Mouse (Mus musculus): ENCODE measurements around the gene Tex33. TPM values are rescaled to one million over a fixed set of nuclear protein-coding genes. Genes with fewer than 3 reads are reported as not detected.

Tex33 gene
- polyA plus RNA-seq, 1 experiment from 2014 or later: not detected

DNA sequence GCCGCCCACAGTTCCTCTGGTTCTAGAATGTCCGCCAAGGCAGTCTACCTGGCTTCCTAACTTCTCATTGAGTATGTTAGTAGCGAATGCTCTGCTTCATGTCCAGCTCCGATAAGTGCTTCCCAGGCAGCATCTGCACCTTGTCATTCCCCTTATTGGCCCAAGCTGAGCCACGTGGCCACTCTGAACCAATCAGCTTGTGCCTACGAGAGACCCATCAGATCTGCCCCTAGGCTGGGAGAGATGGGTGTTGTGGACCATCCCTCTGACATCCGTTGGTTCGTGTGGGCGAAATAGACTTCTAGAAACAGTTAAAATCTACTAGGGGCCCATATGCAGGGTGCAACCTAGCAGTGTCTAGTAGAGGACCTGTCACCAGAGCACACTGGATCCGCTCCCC, 17.9 kb downstream of the Tex33 start:
- DNase-seq (ENCODE audit: low spot score) (no peak), ATAC-seq (ENCODE audit: low read depth) (no peak)
- H3K4me1 ChIP-seq (ENCODE audit: control insufficient read depth, insufficient read depth, low read length): no peaks in the 10 kb centered on the region
- H3K4me2 ChIP-seq (ENCODE audit: low read depth, low read length): no peak overlapping the region
- H3K36me3 ChIP-seq (ENCODE audit: control insufficient read depth, insufficient read depth, low read length): no peaks in the 10 kb centered on the region
- H3K9ac ChIP-seq (ENCODE audit: low read depth, low read length): no peak overlapping the region
- no peak overlapping the region for H3K27ac ChIP-seq (replicated peaks; ENCODE audit: low read depth, low read length)
- H3K27me3 ChIP-seq (replicated peaks; ENCODE audit: control insufficient read depth, insufficient read depth, low read length): no peaks in the 10 kb centered on the region
- no peak overlapping the region for H3K4me3 ChIP-seq (ENCODE audit: low read depth, low read length)
- H3K9me3 ChIP-seq (ENCODE audit: control insufficient read depth, low read length): no peaks in the 10 kb centered on the region
- 84% methylated on average over 10 of the region's 10 CpGs for WGBS

- DNase-seq (ENCODE audit: low spot score) (no peak), ATAC-seq (ENCODE audit: low read depth) (no peak)
- Histone ChIP-seq H3K4me3 (ENCODE audit: low read depth, low read length) (no peak overlapping the region), H3K27ac (replicated peaks; ENCODE audit: low read depth, low read length) (no peak overlapping the region), H3K4me1 (ENCODE audit: control insufficient read depth, insufficient read depth, low read length) (no peaks in the 10 kb centered on the region), H3K9me3 (ENCODE audit: control insufficient read depth, low read length) (no peaks in the 10 kb centered on the region), H3K27me3 (replicated peaks; ENCODE audit: control insufficient read depth, insufficient read depth, low read length) (no peaks in the 10 kb centered on the region; the same call in 1 of the 2 replicates), H3K4me2 (ENCODE audit: low read depth, low read length) (no peak overlapping the region), H3K9ac (ENCODE audit: low read depth, low read length) (no peak overlapping the region), H3K36me3 (ENCODE audit: control insufficient read depth, insufficient read depth, low read length) (no peaks in the 10 kb centered on the region)
- 62% methylated on average over 3 of the region's 3 CpGs for WGBS
Observed at GRCm38 (mm10) chr15:78374204-78374603, 21.5 kb downstream of the Tex33 start.

DNA sequence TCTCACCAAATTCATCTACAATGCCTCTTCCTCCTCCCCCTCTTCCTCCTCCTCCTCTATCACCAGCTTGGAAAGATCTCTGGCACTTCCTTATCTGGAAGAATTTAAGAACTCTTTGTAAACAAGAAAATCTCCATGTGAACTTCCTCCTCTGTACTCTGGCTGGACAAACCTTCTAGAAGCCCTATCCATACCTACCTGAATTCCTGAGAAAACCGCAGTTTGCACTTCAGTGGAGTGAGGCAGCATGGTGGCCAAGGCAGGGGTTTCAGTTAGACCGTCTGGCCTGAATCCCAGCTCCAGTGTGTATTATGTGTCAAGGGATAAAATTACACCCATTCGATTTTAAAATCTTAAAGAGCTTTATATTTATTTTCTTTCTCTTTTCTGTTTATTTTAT, 22.9 kb downstream of the Tex33 start:
- Histone ChIP-seq H3K36me3 (ENCODE audit: control insufficient read depth, insufficient read depth, low read length) (no peaks in the 10 kb centered on the region), H3K27me3 (replicated peaks; ENCODE audit: control insufficient read depth, insufficient read depth, low read length) (peaks cover 1% of the 10 kb centered on the region; the same call in 1 of the 2 replicates), H3K4me1 (ENCODE audit: control insufficient read depth, insufficient read depth, low read length) (no peaks in the 10 kb centered on the region), H3K4me3 (ENCODE audit: low read depth, low read length) (no peak overlapping the region), H3K9me3 (ENCODE audit: control insufficient read depth, low read length) (no peaks in the 10 kb centered on the region), H3K27ac (replicated peaks; ENCODE audit: low read depth, low read length) (no peak overlapping the region), H3K4me2 (ENCODE audit: low read depth, low read length) (no peak overlapping the region), H3K9ac (ENCODE audit: low read depth, low read length) (no peak overlapping the region)
- 61% methylated on average over 3 of the region's 3 CpGs for WGBS
- peak; percentile 79; the same call in 1 of the 2 replicates for ATAC-seq (ENCODE audit: low read depth)
- peak; percentile 52 for DNase-seq (ENCODE audit: low spot score)

- Histone ChIP-seq H3K36me3 (ENCODE audit: control insufficient read depth, insufficient read depth, low read length) (no peaks in the 10 kb centered on the region), H3K4me2 (ENCODE audit: low read depth, low read length) (no peak overlapping the region), H3K4me3 (ENCODE audit: low read depth, low read length) (no peak overlapping the region), H3K9ac (ENCODE audit: low read depth, low read length) (no peak overlapping the region), H3K4me1 (ENCODE audit: control insufficient read depth, insufficient read depth, low read length) (no peaks in the 10 kb centered on the region), H3K27me3 (replicated peaks; ENCODE audit: control insufficient read depth, insufficient read depth, low read length) (peaks cover 3% of the 10 kb centered on the region; the same call in 1 of the 2 replicates), H3K27ac (replicated peaks; ENCODE audit: low read depth, low read length) (no peak overlapping the region), H3K9me3 (ENCODE audit: control insufficient read depth, low read length) (no peaks in the 10 kb centered on the region)
- WGBS: 79% methylated on average over 1 of the region's 1 CpGs
- DNase-seq (ENCODE audit: low spot score) (no peak), ATAC-seq (ENCODE audit: low read depth) (no peak)
Observed at GRCm38 (mm10) chr15:78369641-78370040, 26.1 kb downstream of the Tex33 start.

DNA sequence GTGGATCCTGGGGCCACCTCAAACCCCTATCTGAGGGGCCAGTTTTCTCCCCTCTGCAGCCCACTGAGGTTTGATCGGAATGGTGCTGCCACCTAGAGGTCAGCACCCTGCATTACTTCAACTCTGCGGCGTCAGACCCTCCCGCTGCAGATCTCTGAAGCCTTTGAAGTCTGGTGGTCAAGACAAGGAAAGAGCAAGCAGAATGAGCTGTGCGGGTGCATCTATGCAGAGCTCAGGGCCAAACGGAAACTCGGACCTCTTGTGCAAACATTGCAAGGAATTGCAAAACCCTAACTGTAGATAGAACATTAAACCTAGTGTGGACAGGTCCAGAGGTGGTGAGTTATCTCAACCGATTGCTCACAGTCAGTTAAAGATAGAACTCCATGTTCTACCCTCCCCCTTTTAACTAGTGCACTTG, 26.8 kb downstream of the Tex33 start:
- Histone ChIP-seq H3K4me3 (ENCODE audit: low read depth, low read length) (no peak overlapping the region), H3K4me1 (ENCODE audit: control insufficient read depth, insufficient read depth, low read length) (no peaks in the 10 kb centered on the region), H3K4me2 (ENCODE audit: low read depth, low read length) (no peak overlapping the region), H3K27ac (replicated peaks; ENCODE audit: low read depth, low read length) (no peak overlapping the region), H3K9ac (ENCODE audit: low read depth, low read length) (no peak overlapping the region), H3K27me3 (replicated peaks; ENCODE audit: control insufficient read depth, insufficient read depth, low read length) (peaks cover 3% of the 10 kb centered on the region; the same call in 1 of the 2 replicates), H3K36me3 (ENCODE audit: control insufficient read depth, insufficient read depth, low read length) (no peaks in the 10 kb centered on the region), H3K9me3 (ENCODE audit: control insufficient read depth, low read length) (no peaks in the 10 kb centered on the region)
- DNase-seq (ENCODE audit: low spot score) (no peak), ATAC-seq (ENCODE audit: low read depth) (no peak)
- WGBS: 13% methylated on average over 8 of the region's 8 CpGs

- 64% methylated on average over 3 of the region's 3 CpGs for WGBS
- Histone ChIP-seq H3K9ac (ENCODE audit: low read depth, low read length) (no peak overlapping the region), H3K4me1 (ENCODE audit: control insufficient read depth, insufficient read depth, low read length) (no peaks in the 10 kb centered on the region), H3K4me3 (ENCODE audit: low read depth, low read length) (no peak overlapping the region), H3K36me3 (ENCODE audit: control insufficient read depth, insufficient read depth, low read length) (no peaks in the 10 kb centered on the region), H3K27ac (replicated peaks; ENCODE audit: low read depth, low read length) (no peak overlapping the region), H3K4me2 (ENCODE audit: low read depth, low read length) (no peak overlapping the region), H3K9me3 (ENCODE audit: control insufficient read depth, low read length) (no peaks in the 10 kb centered on the region), H3K27me3 (replicated peaks; ENCODE audit: control insufficient read depth, insufficient read depth, low read length) (peaks cover 3% of the 10 kb centered on the region; the same call in 1 of the 2 replicates)
- ATAC-seq (ENCODE audit: low read depth) (no peak), DNase-seq (ENCODE audit: low spot score) (no peak)
Observed at GRCm38 (mm10) chr15:78367811-78368210, 27.9 kb downstream of the Tex33 start.

DNA sequence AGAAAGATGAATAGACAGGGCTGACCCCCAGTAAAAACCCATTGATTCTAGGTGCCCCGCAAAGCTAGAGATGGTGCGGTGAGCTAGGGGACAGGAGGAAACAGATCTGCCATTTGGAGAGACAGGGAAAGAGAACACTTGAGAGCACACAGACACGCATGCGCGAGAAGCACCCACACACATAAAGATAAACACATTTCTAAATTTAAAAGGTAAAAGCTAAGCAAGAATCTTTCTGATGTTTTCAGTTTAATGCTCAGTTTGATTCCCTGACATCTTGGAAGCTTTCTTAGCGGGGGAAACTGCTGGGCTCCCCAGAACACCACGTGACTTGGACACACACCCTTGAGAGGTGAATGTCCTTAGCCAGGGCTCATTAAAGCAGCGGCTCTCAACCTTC, 28.8 kb downstream of the Tex33 start:
- DNase-seq (ENCODE audit: low spot score) (no peak), ATAC-seq (ENCODE audit: low read depth) (no peak)
- 75% methylated on average over 8 of the region's 8 CpGs for WGBS
- Histone ChIP-seq H3K4me2 (ENCODE audit: low read depth, low read length) (no peak overlapping the region), H3K4me3 (ENCODE audit: low read depth, low read length) (no peak overlapping the region), H3K27me3 (replicated peaks; ENCODE audit: control insufficient read depth, insufficient read depth, low read length) (peaks cover 3% of the 10 kb centered on the region; the same call in 1 of the 2 replicates), H3K9ac (ENCODE audit: low read depth, low read length) (no peak overlapping the region), H3K9me3 (ENCODE audit: control insufficient read depth, low read length) (peaks cover 6% of the 10 kb centered on the region; the same call in 1 of the 2 replicates), H3K27ac (replicated peaks; ENCODE audit: low read depth, low read length) (no peak overlapping the region), H3K36me3 (ENCODE audit: control insufficient read depth, insufficient read depth, low read length) (no peaks in the 10 kb centered on the region), H3K4me1 (ENCODE audit: control insufficient read depth, insufficient read depth, low read length) (no peaks in the 10 kb centered on the region)

DNA sequence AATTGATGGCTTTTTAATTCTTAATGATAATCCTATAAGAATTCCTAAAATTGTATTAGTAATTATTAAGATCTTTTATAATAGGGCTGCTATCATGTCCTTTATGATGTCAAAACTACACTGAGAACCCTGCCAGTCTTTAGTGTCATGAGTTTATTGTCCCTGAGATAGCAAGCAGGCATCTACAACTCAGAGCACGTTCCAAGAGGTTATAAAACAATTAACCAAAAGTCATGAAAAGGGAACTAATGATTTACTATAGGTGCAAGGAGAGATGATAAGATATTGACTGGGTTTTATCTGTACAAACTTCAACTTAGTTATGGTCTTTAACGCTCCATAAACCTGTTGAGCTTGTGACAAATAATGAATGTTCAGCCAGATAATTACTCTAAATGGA, 29.8 kb downstream of the Tex33 start:
- no peak for ATAC-seq (ENCODE audit: low read depth)
- Histone ChIP-seq H3K36me3 (ENCODE audit: control insufficient read depth, insufficient read depth, low read length) (no peaks in the 10 kb centered on the region), H3K9ac (ENCODE audit: low read depth, low read length) (no peak overlapping the region), H3K27ac (replicated peaks; ENCODE audit: low read depth, low read length) (no peak overlapping the region), H3K4me1 (ENCODE audit: control insufficient read depth, insufficient read depth, low read length) (no peaks in the 10 kb centered on the region), H3K4me3 (ENCODE audit: low read depth, low read length) (no peak overlapping the region), H3K4me2 (ENCODE audit: low read depth, low read length) (no peak overlapping the region), H3K9me3 (ENCODE audit: control insufficient read depth, low read length) (peaks cover 7% of the 10 kb centered on the region; the same call in 1 of the 2 replicates), H3K27me3 (replicated peaks; ENCODE audit: control insufficient read depth, insufficient read depth, low read length) (peaks cover 3% of the 10 kb centered on the region; the same call in 1 of the 2 replicates)
- DNase-seq (ENCODE audit: low spot score): no peak
- 77% methylated on average over 2 of the region's 2 CpGs for WGBS

DNA sequence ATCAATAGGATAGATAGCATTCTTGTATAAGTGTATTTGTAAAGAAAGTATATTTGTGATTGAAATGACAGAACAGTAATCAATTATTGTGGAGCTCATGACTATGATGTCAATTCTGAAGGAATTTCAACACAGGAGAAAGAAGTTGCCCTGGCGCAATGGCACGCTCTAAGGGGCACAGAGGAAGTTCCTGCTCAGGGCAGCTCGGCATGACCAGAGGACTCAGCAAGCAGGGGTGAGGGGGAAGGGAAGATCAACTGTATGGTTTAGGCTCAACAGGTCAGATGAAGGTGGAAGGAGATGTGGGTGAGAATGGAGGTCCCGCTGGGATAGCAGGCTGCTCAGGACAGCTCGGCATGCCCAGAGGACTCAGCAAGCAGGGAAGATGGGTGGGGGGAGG, 40.2 kb downstream of the Tex33 start:
- Histone ChIP-seq H3K4me3 (ENCODE audit: low read depth, low read length) (no peak overlapping the region), H3K9ac (ENCODE audit: low read depth, low read length) (no peak overlapping the region), H3K36me3 (ENCODE audit: control insufficient read depth, insufficient read depth, low read length) (no peaks in the 10 kb centered on the region), H3K4me2 (ENCODE audit: low read depth, low read length) (no peak overlapping the region), H3K4me1 (ENCODE audit: control insufficient read depth, insufficient read depth, low read length) (no peaks in the 10 kb centered on the region), H3K9me3 (ENCODE audit: control insufficient read depth, low read length) (0 out of 2 replicates have a peak, but pooled peaks cover 5% of the 10 kb centered on the region), H3K27me3 (replicated peaks; ENCODE audit: control insufficient read depth, insufficient read depth, low read length) (no peaks in the 10 kb centered on the region), H3K27ac (replicated peaks; ENCODE audit: low read depth, low read length) (no peak overlapping the region)
- 86% methylated on average over 5 of the region's 5 CpGs for WGBS
- no peak for DNase-seq (ENCODE audit: low spot score)
- ATAC-seq (ENCODE audit: low read depth): no peak
